Mouse (Mus musculus) bone marrow, adult 2 months (tissue): ENCODE data around the gene Sars.

Experiments used
- CTCF ChIP-seq: fragments of 200-500 bp; IDR thresholded peaks from 2 replicates; pipeline ENCODE4 v1.5.1; 2011; ENCODE audit warnings: low read length, control low read depth; ENCODE audit not compliant: control insufficient read depth, insufficient read depth
- POLR2A ChIP-seq: fragments of 200-500 bp; IDR thresholded peaks from 2 replicates; pipeline ENCODE4 v1.6.1; 2011; ENCODE audit warnings: low read depth, mild to moderate bottlenecking, control low read depth, low read length, borderline replicate concordance; ENCODE audit not compliant: control insufficient read depth

DNA sequence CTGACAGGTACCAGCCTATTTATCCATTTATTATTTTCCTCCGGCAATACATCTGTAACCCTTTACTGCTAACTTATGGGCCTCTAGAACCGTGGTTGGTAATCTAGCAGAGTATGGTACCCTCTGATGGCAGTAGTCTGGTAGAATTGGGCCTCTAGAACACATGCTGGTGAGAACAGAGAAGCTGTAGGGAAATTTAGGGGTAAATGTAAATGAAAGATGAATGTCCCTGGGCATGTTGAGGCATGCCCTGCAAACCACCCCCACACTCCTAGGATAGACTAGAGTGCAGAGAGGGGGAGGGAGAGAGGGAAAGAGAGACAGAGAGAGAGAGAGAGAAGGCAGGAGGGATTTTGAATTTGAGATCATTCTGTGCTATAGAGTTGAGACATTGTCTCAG is 60.6 kb downstream of the Sars start:
- TF ChIP-seq CTCF, result no peak
- TF ChIP-seq POLR2A, result no peak
